Mouse (Mus musculus): ENCODE results near the gene Eef2kmt. TPM values are rescaled to one million over a fixed set of nuclear protein-coding genes. Genes with fewer than 3 reads are reported as not detected.
A peak's percentile ranks its signal among the peaks of the same experiment; 100 is the strongest.
"Not testable (repeated sequence)": the region's sequence is repeated elsewhere in the genome, so short reads cannot be mapped to it uniquely, and the experiment has no call there.

Gene Eef2kmt
- total RNA-seq (2021): 1 to 10 TPM; 3.3 to 5.6 TPM

GRCm38 (mm10) chr16:5255779-5256496, at the start of gene Eef2kmt:
Gene Eef2kmt (minus strand): TSS chr16:5255983.
- DNase-seq (ENCODE audit: extremely low spot score in 1 of 2, low spot score in 1 of 2): peak; percentile 88 to 92

DNA sequence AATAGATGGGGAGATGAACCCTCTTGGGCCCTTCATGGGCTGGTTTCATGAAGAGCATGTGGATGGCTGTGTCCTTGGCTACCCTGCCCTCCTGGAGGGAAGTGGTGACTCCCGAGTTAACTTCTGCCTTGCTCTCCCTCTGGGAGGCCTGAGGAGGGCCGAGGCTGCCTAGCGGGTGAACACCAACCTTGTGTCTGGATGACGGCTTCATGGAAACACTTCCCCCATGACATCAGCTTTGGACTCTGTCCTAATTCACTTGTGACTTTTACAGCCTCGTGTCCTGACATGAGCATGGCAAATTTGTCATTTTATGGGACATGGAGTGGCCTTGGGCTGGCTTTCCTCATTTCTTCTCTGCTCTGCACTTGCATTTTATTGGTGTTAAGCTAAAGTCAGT, 39.5 kb upstream of the Eef2kmt start:
- DNase-seq (ENCODE audit: extremely low spot score in 1 of 2, low spot score in 1 of 2): no peak

GRCm38 (mm10) chr16:5285376-5285775, 29.6 kb upstream of the Eef2kmt start:
- no peak for DNase-seq (ENCODE audit: extremely low spot score in 1 of 2, low spot score in 1 of 2)

GRCm38 (mm10) chr16:5282686-5283085, 26.9 kb upstream of the Eef2kmt start:
- no peak for DNase-seq (ENCODE audit: extremely low spot score in 1 of 2, low spot score in 1 of 2)

GRCm38 (mm10) chr16:5279571-5280222, 23.9 kb upstream of the Eef2kmt start:
- DNase-seq (ENCODE audit: extremely low spot score in 1 of 2, low spot score in 1 of 2): no peak

DNA sequence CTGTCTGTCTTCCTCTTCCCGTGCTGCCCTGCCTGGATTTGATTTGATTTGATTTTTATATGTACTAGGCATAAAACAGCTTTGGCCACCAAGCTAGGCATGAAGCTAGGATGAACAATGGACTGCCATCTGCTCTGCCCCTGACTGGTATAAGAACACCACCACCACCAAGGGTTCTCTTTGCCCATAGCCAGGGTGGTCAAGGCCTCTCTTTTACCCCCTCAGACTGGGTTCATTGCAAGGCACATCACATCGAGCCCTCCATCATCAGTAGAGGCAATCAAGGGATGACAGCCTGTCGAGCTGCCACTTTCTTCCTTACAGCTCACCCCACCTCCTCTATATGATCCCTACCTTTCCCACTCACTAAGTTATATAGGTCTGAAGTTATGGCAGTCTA, 16.6 kb upstream of the Eef2kmt start:
- no peak for DNase-seq (ENCODE audit: extremely low spot score in 1 of 2, low spot score in 1 of 2)

GRCm38 (mm10) chr16:5271411-5272035, 15.7 kb upstream of the Eef2kmt start:
- no peak for DNase-seq (ENCODE audit: extremely low spot score in 1 of 2, low spot score in 1 of 2)

DNA sequence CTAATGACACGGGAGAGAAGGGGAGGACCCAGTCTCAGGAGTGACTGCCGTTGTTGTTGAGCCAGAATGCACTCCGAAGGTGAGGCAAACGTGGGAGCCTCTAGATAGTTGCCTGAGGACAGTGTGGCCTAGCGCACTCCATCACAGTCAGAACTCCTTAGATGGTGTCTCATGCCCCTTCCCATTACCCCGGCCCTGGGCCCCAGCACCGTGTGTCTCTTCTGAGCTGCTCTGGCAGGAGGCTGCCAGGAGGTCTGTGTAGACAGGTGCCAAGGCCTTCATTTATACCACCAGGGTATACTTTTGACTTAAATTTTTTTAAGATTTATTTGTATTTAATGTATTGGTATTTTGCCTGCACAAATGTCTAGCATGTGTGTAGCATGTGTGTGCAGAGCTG, 8.1 kb upstream of the Eef2kmt start:
- DNase-seq (ENCODE audit: extremely low spot score in 1 of 2, low spot score in 1 of 2): no peak

DNA sequence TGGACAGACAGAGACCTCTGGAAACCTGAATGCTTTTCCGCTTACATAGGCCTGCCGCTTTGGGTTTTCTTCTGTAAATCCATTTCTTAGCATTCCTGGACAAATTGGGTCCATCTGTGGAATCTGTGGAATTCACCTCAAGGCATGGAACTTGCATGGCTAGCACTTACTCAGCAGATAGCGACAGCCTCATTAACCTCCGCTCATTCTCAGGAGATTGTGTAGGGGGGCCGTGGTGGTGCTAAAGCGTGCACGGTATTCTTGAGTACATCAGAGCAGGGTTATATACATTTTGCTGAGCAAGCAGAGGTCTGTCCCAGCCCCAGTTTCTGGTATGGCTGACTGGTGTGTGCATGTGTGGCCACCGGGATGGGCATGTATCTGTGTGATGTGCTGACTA, 7.4 kb upstream of the Eef2kmt start:
- no peak for DNase-seq (ENCODE audit: extremely low spot score in 1 of 2, low spot score in 1 of 2)

DNA sequence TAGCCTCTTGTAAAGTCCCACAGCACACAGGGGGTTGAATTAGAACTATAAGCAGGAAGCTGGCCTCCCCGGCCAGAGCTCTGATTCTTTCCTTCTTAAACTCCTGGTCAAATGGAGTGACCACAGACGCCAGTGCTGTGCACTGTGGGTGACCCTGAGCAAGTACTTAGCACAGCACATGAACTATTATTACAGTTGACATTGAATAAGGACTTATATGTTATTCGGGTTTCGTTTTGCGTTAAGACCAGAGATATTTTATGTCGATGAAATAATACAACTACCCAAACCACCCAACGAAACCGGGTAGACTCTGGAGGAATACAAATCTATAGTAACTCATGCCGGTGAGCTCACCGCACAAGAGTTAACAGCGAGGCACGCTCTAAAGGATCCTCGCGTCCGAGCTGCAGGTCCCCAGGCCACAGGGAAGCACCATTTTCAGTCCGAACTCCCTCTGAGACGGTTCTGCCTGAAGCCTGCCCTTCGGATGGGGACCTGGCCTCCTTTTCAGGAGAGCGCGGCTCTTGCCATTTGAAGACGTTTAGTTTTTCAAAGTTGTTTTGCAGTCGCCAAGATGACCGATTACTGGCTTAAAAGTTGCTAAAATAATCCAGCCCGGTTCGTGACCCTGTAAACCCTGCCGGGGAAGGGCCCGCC, 572 bp downstream of the Eef2kmt start:
- DNase-seq (ENCODE audit: extremely low spot score in 1 of 2, low spot score in 1 of 2): no peak

GRCm38 (mm10) chr16:5254346-5255025, 1.3 kb downstream of the Eef2kmt start:
- DNase-seq (ENCODE audit: extremely low spot score in 1 of 2, low spot score in 1 of 2): peak; percentile 47 to 64

DNA sequence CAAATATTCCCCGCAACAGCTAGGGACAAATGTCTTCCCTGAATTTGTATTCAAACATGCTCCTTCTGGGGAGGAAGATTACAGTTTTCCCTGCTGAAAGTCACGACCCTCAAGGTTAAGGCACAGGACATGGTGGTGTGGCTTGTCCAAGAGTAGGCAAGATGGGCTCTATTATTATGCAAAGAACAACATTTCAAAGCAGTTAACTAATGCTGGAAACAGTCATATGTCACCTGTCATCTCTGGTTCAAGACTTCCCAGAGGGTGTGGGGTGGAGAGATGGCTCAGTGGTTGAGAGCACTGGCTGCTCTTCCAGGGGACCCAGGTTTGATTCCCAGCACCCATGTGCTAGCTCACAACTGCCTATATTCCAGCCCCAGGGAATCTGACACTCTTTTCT, 3.5 kb downstream of the Eef2kmt start:
- DNase-seq (ENCODE audit: extremely low spot score in 1 of 2, low spot score in 1 of 2): no peak

DNA sequence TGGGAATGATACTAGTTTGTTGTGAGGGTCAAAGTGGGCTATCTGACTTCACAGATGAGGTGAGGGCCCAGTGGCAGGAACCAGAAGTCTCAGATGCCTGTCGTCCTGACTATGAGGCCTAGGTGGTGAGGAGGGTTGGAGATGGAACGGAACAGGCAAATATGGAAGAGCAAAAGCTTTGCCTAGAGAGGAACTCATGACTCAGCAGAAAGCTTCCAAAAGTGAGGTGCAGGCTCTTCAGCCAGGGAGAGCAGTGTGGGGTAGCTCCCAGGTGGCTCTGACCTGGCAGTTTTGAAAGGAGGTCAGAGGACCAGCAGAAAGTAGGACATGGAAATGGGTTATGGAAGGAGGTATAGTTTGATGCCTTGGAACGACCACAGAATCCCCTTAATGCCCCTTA, 4.9 kb downstream of the Eef2kmt start:
- no peak for DNase-seq (ENCODE audit: extremely low spot score in 1 of 2, low spot score in 1 of 2)

DNA sequence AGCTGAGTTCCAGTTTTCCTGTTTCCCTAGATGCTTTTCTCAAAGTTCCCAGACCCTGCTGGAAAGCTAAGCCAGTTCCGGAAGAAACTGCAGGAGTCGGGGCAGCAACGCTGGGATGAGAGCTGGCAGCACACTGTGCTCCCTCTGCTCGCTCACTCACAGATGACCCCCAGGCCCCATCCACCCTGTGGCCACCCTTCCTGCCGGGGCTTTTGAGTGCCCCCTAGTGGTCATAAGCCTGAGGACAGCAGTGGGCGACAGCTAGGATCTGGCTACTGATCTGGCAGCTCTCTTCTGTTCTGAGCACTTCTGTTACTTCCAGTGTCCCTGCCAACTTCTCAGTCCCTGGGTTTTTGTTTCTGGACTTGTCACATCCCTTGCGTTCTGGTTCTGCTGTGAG, 11.4 kb downstream of the Eef2kmt start:
- peak; percentile 34 to 64 for DNase-seq (ENCODE audit: extremely low spot score in 1 of 2, low spot score in 1 of 2)

DNA sequence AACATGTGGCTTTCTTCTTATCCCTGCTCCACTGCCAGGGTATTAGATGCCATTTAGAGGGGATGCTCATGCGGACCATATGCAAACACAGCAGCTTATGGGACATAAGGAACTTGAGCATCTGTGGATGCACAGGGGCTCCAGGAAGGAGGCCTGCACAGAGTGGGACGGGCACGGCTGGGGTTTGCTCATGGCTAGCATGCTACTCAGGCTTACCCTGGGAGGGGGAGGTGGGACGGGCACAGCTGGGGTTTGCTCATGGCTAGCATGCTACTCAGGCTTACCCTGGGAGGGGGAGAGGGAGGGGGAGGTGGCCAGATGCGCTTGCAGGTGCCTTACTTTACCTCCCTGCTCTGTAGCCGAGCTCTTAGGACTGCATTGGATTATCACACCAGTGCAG, 12.9 kb downstream of the Eef2kmt start:
- no peak for DNase-seq (ENCODE audit: extremely low spot score in 1 of 2, low spot score in 1 of 2)

DNA sequence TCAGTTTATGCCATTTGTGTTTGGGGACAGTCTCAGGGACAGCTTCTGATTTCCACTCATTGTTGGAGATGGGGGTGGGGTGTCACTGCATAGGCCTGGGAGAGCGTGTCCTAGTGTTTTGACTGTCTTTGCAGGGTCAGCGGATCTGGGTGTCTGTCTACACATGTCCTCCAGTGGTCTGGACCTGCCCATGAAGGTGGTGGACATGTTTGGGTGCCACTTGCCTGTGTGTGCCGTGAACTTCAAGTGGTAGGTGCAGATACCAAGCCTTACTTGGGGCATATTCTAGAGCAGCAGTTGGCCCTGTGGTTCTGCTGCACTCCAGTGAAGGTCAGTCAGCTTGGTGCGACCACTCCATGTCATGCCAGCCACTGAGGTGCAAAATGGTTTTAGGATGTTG, 13.4 kb downstream of the Eef2kmt start:
- no peak for DNase-seq (ENCODE audit: extremely low spot score in 1 of 2, low spot score in 1 of 2)

GRCm38 (mm10) chr16:5233418-5234313, 22.1 kb downstream of the Eef2kmt start, which contains the start of gene Alg1:
Gene Alg1 (plus strand): TSS chr16:5233621.
- peak; percentile 87 to 88 for DNase-seq (ENCODE audit: extremely low spot score in 1 of 2, low spot score in 1 of 2)

DNA sequence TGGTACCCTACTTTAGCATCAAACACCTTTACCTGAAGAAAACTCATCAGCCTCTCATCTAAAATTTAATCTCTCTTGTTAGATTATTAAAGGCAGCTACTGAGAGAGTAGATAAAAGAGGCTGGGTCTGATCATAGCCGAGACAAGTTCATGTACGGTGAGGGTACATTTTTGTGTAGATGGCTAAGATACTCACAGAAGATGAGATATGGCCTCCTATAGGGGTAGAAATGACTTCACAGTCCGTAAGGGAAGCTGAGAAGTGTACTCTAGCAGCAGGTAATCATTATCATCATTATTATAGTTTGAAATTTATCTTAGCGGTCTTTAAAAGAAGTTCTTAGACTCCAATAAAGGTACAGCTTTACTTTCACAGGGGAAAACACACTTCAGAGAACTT, 22.8 kb downstream of the Eef2kmt start:
- no peak for DNase-seq (ENCODE audit: extremely low spot score in 1 of 2, low spot score in 1 of 2)

GRCm38 (mm10) chr16:5228103-5228502, 27.7 kb downstream of the Eef2kmt start:
- DNase-seq (ENCODE audit: extremely low spot score in 1 of 2, low spot score in 1 of 2): not testable (repeated sequence)

DNA sequence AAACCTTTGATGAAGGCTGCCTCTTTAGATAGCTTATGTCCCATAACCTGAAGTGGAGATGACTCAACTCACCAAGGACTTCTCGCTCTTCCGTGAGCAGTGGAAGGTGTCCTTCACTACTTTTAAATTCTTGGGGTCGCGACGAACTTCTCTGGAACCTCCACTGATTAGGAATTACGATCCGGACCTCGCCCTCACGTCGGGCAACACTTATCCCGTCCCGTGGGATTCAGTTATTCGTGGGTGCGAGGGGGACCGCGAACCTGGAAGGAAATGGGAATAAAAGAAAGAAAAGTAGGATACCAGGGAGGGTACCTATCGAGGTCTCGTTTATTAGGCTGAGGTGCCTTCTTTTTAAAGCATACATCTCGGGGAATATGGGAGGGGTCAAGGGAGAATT, 28.3 kb downstream of the Eef2kmt start:
- DNase-seq (ENCODE audit: extremely low spot score in 1 of 2, low spot score in 1 of 2): not testable (repeated sequence)

Data from layer of hippocampus, postnatal 25 days (tissue).